Mouse (Mus musculus): ENCODE measurements around the gene Gm10322. TPM values are rescaled to one million over a fixed set of nuclear protein-coding genes. Genes with fewer than 3 reads are reported as not detected.

The Gm10322 gene
- polyA plus RNA-seq, 1 experiment from 2014 or later = not detected

DNA sequence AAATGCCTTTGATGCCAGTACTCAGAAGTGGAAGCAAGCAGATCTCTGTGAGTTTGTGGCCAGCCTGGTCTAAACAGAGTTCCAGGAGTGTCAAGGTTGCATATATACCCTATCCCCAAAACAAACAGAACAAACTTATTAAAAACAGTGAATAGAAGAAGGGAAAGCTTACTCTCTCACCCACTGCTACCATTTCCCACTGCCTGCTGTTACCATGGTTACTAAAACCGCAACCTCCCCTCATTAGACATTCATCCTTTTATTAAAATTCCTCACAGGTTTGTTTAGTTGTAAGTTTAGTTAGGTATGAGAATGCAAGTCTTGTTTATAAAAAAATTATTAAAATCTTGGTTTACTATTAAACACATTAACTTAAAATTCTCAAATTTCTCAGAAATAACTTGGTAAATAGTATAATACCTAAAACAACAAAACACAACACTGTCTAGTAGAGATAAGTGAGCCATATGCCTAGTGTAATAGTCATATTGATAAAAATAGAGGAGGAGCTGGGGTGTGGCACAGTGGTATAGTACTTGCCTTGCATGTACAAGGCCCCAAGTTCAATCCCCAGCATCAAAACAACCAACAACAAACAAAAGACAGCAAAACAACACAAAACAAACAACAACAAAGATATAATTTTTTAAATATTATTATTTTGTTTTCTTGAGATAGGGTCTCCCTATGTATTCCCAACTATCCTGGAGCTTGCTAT lies 33.9 kb upstream of the Gm10322 start:
- Histone ChIP-seq H3K9me3 (replicated peaks) (no peaks in the 10 kb centered on the region), H3K27ac (no peak overlapping the region), H3K4me3 (no peak overlapping the region), H3K36me3 (no peaks in the 10 kb centered on the region), H3K4me1 (peaks cover 9% of the 10 kb centered on the region; the same call in 1 of the 2 replicates), H3K27me3 (no peaks in the 10 kb centered on the region), H3K4me2 (replicated peaks) (no peak overlapping the region), H3K9ac (no peak overlapping the region)
- ATAC-seq (ENCODE audit: low FRiP score) = no peak
- 63% methylated on average over 1 of the region's 1 CpGs for WGBS

DNA sequence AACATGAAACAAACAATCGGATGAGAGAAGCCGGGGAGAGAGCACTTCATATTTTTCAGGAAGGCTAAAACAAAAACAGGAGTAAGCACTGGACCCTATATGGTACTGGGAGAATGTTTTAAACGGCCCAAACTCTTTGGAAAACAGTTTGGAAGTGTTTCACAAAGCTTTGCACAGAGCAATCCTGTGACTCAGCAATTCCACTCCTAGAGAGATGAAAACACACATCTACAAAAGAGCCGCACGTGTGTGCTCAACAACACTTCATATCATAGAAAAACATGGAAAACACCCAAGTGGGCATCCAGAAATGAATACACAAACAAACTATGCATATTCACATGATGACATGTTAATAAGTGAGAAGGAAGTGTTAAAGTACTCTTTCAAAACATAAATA lies 30.2 kb upstream of the Gm10322 start:
- Histone ChIP-seq H3K27ac (no peak overlapping the region), H3K4me3 (no peak overlapping the region), H3K9me3 (replicated peaks) (no peaks in the 10 kb centered on the region), H3K4me1 (no peaks in the 10 kb centered on the region), H3K27me3 (no peaks in the 10 kb centered on the region), H3K4me2 (replicated peaks) (no peak overlapping the region), H3K9ac (no peak overlapping the region), H3K36me3 (no peaks in the 10 kb centered on the region)
- 92% methylated on average over 5 of the region's 5 CpGs for WGBS
- ATAC-seq (ENCODE audit: low FRiP score) = no peak

DNA sequence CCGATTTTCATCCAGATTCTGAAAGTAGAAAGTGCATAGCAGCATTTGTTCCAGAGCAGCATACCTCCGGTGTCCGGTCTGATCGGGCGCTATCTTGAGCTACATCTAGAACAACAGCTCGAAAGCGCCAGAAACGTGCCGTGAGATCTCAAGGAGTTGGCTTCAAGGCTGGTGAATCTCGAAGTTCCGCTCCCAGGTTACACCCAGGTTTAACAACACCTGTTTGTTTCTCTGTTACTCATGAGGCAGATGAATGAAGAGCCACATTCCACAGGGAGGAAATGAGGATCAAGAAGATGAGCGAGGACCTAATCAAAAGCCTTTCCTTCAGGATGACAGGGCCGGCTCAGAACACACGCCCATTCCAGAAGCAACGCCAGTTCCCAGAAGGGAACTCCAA lies 29.0 kb upstream of the Gm10322 start:
- no peak overlapping the region for H3K9ac ChIP-seq
- no peak overlapping the region for H3K4me2 ChIP-seq (replicated peaks)
- no peak overlapping the region for H3K27ac ChIP-seq
- no peak overlapping the region for H3K4me3 ChIP-seq
- no peaks in the 10 kb centered on the region for H3K9me3 ChIP-seq (replicated peaks)
- H3K36me3 ChIP-seq = no peaks in the 10 kb centered on the region
- WGBS = 93% methylated on average over 15 of the region's 15 CpGs
- no peaks in the 10 kb centered on the region for H3K27me3 ChIP-seq
- no peak for ATAC-seq (ENCODE audit: low FRiP score)
- no peaks in the 10 kb centered on the region for H3K4me1 ChIP-seq

DNA sequence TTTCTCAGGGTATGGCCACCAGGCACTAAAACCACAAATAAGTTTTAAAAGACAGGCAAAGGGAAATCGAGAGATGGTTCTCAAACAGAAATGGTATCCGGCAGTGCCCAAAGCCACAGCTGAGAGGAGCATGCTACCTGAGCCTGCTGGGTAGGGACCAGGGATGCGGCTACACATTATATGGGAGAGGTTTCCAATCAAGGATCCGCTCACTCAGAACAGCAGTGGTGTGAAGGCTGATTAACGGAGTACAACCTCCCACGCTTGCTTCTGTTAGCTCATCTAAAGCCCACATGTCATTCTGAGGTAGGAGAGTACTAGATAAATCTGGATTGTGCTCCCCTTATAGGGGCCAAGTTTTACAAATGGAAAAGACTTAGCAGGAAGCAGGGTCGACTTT lies 27.7 kb upstream of the Gm10322 start:
- ATAC-seq (ENCODE audit: low FRiP score) = no peak
- 92% methylated on average over 7 of the region's 7 CpGs for WGBS
- Histone ChIP-seq H3K9ac (no peak overlapping the region), H3K4me3 (no peak overlapping the region), H3K4me2 (replicated peaks) (no peak overlapping the region), H3K4me1 (no peaks in the 10 kb centered on the region), H3K27me3 (no peaks in the 10 kb centered on the region), H3K27ac (no peak overlapping the region), H3K9me3 (replicated peaks) (no peaks in the 10 kb centered on the region), H3K36me3 (no peaks in the 10 kb centered on the region)

DNA sequence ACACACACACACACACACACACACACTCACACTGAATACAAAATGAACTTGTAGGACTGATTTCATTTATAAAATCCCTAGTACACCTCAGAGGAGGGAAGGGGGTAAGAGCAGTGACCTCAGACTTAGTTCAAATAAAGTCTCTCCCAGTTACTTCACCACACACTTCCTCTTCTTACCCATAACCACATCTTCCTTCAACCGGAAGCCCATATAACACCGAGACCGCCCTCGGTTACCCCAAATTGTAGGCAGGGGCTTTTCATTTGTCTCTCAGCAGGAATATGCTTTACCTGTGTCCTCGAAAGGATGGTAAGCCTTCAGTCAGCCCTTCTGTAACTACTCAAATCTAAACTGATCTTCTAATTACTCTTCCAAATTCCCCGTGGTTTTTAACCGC lies 26.4 kb upstream of the Gm10322 start:
- Histone ChIP-seq H3K27ac (no peak overlapping the region), H3K4me2 (replicated peaks) (no peak overlapping the region), H3K4me1 (no peaks in the 10 kb centered on the region), H3K4me3 (no peak overlapping the region), H3K9ac (no peak overlapping the region), H3K9me3 (replicated peaks) (no peaks in the 10 kb centered on the region), H3K36me3 (no peaks in the 10 kb centered on the region), H3K27me3 (no peaks in the 10 kb centered on the region)
- no peak for ATAC-seq (ENCODE audit: low FRiP score)
- 91% methylated on average over 7 of the region's 7 CpGs for WGBS

DNA sequence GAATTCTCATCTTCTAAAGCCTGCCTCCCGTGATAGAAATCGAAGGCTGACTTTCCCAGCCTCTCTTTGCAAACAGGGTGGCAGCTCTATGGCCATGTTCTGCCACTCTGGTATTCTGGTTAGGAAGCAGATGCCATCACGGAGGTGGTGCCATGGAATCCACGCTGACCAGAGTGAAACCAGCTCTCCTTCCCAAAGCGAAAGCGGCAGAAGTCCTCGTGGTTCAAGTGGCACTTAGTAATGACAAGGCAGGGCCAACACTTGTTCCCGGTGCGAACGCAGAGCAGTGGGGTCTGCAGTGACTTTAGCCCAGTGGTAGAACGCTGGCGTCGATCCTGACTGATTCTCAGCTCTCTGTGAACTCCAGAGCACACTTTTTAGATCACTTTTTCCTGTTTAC lies 26.0 kb upstream of the Gm10322 start:
- H3K4me2 ChIP-seq (replicated peaks) = no peak overlapping the region
- no peak overlapping the region for H3K27ac ChIP-seq
- H3K4me3 ChIP-seq = no peak overlapping the region
- ATAC-seq (ENCODE audit: low FRiP score) = no peak
- no peaks in the 10 kb centered on the region for H3K36me3 ChIP-seq
- no peaks in the 10 kb centered on the region for H3K4me1 ChIP-seq
- no peaks in the 10 kb centered on the region for H3K27me3 ChIP-seq
- 95% methylated on average over 13 of the region's 13 CpGs for WGBS
- no peak overlapping the region for H3K9ac ChIP-seq
- no peaks in the 10 kb centered on the region for H3K9me3 ChIP-seq (replicated peaks)

DNA sequence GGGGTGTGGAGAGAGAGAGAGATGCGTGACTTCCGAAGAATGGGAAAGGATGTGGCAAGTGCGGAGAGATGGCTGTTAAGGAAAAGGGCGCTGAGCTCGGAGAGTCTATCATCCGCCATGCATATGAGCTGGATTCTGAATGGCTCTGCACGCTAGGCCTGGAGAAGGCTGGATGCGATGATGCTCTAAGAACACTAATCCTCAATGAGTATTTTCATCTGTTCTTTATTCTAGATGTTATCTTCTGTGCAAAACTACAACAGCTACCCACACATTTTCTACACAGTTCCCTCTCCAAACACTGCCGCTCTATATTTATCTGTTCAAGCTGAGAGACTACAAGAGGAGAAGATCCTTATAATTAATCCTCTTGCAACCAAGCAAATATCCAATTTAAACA lies 25.3 kb upstream of the Gm10322 start:
- H3K9ac ChIP-seq = no peak overlapping the region
- no peaks in the 10 kb centered on the region for H3K27me3 ChIP-seq
- H3K36me3 ChIP-seq = no peaks in the 10 kb centered on the region
- no peaks in the 10 kb centered on the region for H3K4me1 ChIP-seq
- H3K9me3 ChIP-seq (replicated peaks) = no peaks in the 10 kb centered on the region
- no peak overlapping the region for H3K27ac ChIP-seq
- no peak for ATAC-seq (ENCODE audit: low FRiP score)
- 95% methylated on average over 9 of the region's 9 CpGs for WGBS
- H3K4me3 ChIP-seq = no peak overlapping the region
- H3K4me2 ChIP-seq (replicated peaks) = no peak overlapping the region

DNA sequence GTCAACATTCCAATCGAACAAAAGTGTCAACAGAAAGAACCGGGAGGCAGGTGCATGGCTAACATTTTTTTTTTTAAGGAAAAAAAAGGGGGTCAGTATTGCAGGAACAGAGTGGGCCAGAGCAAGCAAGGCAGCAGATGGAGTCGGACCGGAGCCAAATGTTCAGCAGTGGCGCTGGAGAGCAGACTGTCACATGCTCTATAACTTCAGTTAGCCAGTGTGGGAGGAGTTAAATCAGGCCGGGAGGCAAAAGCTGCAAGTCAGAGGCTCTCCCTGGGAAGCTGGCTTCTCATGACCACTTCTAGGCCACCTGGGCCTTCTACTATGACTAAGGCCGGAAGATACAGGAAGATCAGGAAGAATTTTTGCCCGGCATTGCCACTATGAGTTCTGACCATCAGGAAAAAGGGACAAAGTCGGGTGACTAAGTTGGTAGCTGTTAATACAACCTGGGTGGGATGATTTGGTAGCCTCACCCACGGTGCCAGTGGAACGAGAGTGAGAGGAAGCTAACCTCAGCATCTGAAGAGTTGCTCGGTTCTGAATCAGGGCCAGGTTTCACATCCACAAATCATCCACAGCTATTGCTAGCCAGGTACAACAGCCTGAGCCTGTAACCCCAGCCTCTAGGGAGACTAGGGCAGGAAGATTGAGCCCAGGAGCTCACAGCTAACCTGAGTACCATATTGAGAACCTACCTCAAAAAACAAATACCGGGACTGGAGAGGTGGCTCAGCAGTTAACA lies 21.9 kb upstream of the Gm10322 start:
- Histone ChIP-seq H3K9me3 (replicated peaks) (no peaks in the 10 kb centered on the region), H3K27me3 (no peaks in the 10 kb centered on the region), H3K9ac (no peak overlapping the region), H3K36me3 (no peaks in the 10 kb centered on the region), H3K27ac (no peak overlapping the region), H3K4me1 (no peaks in the 10 kb centered on the region), H3K4me3 (no peak overlapping the region), H3K4me2 (replicated peaks) (no peak overlapping the region)
- ATAC-seq (ENCODE audit: low FRiP score) = no peak
- 80% methylated on average over 13 of the region's 13 CpGs for WGBS

DNA sequence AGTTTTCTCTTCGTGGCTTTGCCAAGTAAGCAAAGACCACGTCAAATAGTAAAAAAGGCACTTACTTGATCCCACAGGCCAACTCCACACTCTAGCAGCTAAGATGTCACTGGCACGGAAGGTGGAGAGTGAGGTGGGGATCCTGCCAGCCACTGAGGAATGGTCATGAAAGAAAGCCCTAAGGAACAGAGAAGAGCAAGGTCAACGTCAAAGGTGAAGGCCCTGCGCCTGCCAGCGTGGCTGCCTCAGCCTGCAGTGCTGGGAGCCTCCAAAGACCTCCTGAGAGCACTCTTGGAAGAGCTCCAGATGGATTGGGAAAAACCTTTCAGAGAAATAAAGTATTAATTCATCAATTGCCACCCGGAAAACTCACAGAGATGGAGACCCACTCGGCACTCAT lies 15.3 kb upstream of the Gm10322 start:
- Histone ChIP-seq H3K27ac (no peak overlapping the region), H3K27me3 (no peaks in the 10 kb centered on the region), H3K4me1 (no peaks in the 10 kb centered on the region), H3K4me3 (no peak overlapping the region), H3K9me3 (replicated peaks) (no peaks in the 10 kb centered on the region), H3K36me3 (no peaks in the 10 kb centered on the region), H3K4me2 (replicated peaks) (no peak overlapping the region), H3K9ac (no peak overlapping the region)
- 86% methylated on average over 8 of the region's 8 CpGs for WGBS
- ATAC-seq (ENCODE audit: low FRiP score) = no peak

DNA sequence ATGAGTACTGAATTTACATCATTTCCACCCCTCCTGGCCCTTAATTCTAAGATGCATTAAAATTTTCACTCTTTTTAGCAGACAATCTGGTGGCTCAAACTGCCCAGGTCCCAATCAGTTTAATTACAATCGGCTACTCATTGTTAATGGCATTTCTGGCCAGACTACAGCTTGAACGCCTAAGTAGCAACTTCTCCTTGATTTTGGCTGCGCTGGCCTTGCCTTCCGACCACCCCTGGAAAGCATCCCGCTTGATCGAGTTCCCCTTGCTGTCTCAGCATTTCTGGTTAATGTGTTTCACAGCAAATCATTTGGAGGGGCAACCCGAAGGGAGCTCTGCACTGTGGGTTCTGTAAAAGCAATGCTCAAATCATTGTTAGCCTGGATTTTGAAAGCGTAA lies 13.8 kb upstream of the Gm10322 start:
- H3K36me3 ChIP-seq = no peaks in the 10 kb centered on the region
- WGBS = 57% methylated on average over 8 of the region's 8 CpGs
- no peak overlapping the region for H3K4me3 ChIP-seq
- H3K9me3 ChIP-seq (replicated peaks) = no peaks in the 10 kb centered on the region
- H3K4me1 ChIP-seq = no peaks in the 10 kb centered on the region
- no peak overlapping the region for H3K27ac ChIP-seq
- ATAC-seq (ENCODE audit: low FRiP score) = no peak
- H3K27me3 ChIP-seq = no peaks in the 10 kb centered on the region
- H3K9ac ChIP-seq = no peak overlapping the region
- H3K4me2 ChIP-seq (replicated peaks) = no peak overlapping the region

DNA sequence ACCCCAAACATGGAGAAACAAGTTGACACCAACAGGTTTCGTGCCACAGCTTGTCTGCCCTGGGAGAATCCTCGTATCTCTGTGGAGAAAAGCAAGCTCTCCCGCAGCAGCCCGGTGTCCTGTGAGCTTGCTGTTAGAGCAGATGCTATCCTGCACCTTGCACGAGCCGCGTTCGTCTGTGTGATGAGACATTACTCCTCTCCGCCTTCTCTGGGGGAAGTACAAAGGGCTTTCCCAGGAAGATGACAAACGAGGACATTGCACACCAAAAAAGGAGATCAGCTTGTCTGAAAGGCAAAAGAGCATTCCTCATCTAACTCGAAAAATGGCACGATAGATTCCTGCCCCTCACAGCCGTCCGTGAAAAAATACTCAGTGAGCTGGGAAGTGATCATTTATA lies 13.0 kb upstream of the Gm10322 start:
- H3K9ac ChIP-seq = no peak overlapping the region
- 70% methylated on average over 14 of the region's 14 CpGs for WGBS
- no peaks in the 10 kb centered on the region for H3K4me1 ChIP-seq
- H3K27ac ChIP-seq = no peak overlapping the region
- no peaks in the 10 kb centered on the region for H3K27me3 ChIP-seq
- ATAC-seq (ENCODE audit: low FRiP score) = no peak
- no peak overlapping the region for H3K4me2 ChIP-seq (replicated peaks)
- no peaks in the 10 kb centered on the region for H3K9me3 ChIP-seq (replicated peaks)
- no peak overlapping the region for H3K4me3 ChIP-seq
- no peaks in the 10 kb centered on the region for H3K36me3 ChIP-seq

DNA sequence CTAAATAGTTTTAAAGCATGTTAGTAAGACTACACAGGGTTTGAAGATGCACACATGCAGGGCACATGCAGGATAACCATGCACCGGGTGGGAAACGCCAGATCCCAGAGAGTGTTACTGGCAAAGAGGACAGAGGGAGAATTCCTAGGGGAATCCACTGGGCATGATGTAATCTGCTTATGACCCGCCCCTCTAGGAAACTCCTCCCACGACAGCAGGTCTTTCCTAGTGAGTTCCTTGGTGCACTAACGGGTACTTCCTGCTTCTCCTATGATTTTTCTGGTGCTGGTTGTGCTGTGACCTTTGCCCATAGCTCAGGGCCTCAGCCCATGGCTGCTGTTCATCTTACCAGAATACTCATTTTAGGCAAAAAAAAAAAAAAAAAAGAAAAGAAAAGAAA lies 12.0 kb upstream of the Gm10322 start:
- no peak overlapping the region for H3K4me2 ChIP-seq (replicated peaks)
- no peaks in the 10 kb centered on the region for H3K27me3 ChIP-seq
- no peaks in the 10 kb centered on the region for H3K36me3 ChIP-seq
- ATAC-seq (ENCODE audit: low FRiP score) = no peak
- H3K27ac ChIP-seq = no peak overlapping the region
- no peaks in the 10 kb centered on the region for H3K9me3 ChIP-seq (replicated peaks)
- WGBS = 47% methylated on average over 5 of the region's 5 CpGs
- H3K4me1 ChIP-seq = no peaks in the 10 kb centered on the region
- no peak overlapping the region for H3K4me3 ChIP-seq
- no peak overlapping the region for H3K9ac ChIP-seq

DNA sequence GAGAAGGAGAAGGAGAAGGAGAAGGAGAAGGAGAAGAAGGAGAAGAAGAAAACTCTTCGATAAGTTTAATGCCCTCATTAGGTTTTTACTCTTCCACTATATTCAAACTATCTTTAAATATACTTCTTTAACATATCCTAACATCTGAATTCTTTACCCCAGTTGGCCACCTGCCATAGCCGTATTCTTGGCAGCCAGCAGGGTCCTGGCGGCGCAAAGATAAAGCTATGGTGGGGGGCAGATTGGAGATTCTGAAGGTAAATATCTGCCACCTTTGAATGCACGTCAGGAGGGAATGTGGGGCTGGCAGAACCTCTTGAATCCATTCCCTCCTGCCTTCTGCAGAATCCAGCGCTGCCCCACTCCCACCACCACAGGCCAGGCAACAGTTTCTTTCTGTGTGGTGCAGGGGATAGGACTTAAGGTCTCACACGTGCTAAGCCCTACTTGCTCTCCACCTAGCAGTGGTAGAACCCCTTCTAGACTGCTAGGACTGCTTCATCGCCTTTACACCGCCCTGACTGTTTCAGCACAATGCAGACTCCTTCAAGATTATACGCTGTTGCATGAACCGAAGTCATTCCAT lies 10.9 kb upstream of the Gm10322 start:
- no peak for ATAC-seq (ENCODE audit: low FRiP score)
- H3K36me3 ChIP-seq = no peaks in the 10 kb centered on the region
- no peaks in the 10 kb centered on the region for H3K9me3 ChIP-seq (replicated peaks)
- no peak overlapping the region for H3K9ac ChIP-seq
- no peak overlapping the region for H3K4me2 ChIP-seq (replicated peaks)
- H3K4me1 ChIP-seq = no peaks in the 10 kb centered on the region
- H3K27ac ChIP-seq = no peak overlapping the region
- no peak overlapping the region for H3K4me3 ChIP-seq
- WGBS = 85% methylated on average over 11 of the region's 11 CpGs
- H3K27me3 ChIP-seq = no peaks in the 10 kb centered on the region

All from hindbrain, embryonic 12.5 days (tissue).